Mouse (Mus musculus) gastrocnemius, adult 18-20 months (tissue): ENCODE data around the gene Rraga. TPM values are rescaled to one million over a fixed set of nuclear protein-coding genes. Genes with fewer than 3 reads are reported as not detected.
"Not testable (repeated sequence)": the region's sequence is repeated elsewhere in the genome, so short reads cannot be mapped to it uniquely, and the experiment has no call there.

Experiments used
- DNase-seq: peaks from one replicate; pipeline ENCODE4 v3.0.0; 2021; ENCODE audit warnings: low spot score
- total RNA-seq, 2 experiments: library from RNA; stranded (reverse); gene quantifications; 2 replicates each; pipeline ENCODE4 v1.2.3; 2021

Rraga gene
- total RNA-seq, 2 experiments from 2014 or later, result 48.6 to 51.3 TPM

DNA sequence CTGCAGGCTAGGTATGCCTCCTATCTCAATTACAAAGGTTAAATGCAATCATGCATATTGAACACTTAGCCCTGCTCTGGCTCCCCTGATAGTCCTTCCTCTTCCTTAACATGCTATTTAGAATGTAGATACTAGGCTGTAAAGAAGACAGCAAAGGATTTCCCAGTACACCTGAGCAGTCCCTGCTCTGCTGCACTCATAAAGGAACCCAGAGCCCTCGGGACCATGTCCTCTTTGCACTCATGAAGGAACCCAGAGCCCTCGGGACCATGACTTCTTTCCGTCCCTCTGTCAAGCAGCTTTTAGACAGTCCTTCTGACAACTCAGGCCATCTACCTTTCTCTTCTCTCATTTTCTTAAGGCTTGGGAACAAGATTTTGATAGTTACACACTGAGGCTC lies 5.1 kb downstream of the Rraga start:
- DNase-seq, result no peak

GRCm38 (mm10) chr4:86588236-86588635 lies 12.8 kb downstream of the Rraga start:
- DNase-seq, result no peak

DNA sequence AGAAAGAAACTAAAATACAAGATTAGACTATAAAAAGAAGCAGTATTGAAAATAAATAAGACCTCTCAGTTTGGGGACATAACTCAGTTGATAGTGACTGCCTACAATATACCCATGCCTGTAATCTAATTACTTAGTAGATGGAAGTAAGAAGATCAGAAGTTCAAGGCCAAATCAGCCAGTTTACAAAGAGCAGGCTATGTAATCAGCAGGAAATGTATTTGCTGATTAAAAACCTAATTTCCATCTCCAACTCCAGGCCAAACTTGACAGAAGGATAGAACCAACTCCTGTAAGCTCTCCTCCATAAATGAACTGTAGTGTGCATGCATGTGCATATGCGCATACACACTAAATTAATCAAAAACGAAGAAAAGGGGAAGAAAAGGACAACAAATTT lies 15.8 kb downstream of the Rraga start:
- DNase-seq, result no peak

- DNase-seq, result peak; percentile 91
Measured at GRCm38 (mm10) chr4:86611524-86612288, 36.2 kb downstream of the Rraga start, which contains the start of gene Haus6. Haus6 (minus strand) TSS chr4:86612055.

- no peak for DNase-seq
Measured at GRCm38 (mm10) chr4:86612289-86612620, 36.8 kb downstream of the Rraga start.

- no peak for DNase-seq
Measured at GRCm38 (mm10) chr4:86620506-86620905, 45.0 kb downstream of the Rraga start.

- DNase-seq, result no peak
Measured at GRCm38 (mm10) chr4:86622116-86622515, 46.6 kb downstream of the Rraga start.

DNA sequence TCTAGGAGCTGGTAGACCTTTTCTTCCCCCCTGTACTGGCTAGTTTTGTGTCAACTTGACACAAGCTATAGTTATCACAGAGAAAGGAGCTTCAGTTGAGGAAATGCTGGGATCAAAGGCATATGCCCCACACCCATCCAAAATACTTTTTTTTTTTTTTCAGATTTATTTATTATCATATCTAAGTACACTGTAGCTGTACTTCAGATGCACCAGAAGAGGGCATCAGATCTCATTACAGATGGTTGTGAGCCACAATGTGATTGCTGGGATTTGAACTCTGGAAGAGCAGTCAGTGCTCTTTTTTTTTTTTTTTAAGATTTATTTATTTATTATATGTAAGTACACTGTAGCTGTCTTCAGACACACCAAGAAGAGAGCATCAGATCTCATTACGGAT lies 47.1 kb downstream of the Rraga start:
- DNase-seq, result not testable (repeated sequence)

DNA sequence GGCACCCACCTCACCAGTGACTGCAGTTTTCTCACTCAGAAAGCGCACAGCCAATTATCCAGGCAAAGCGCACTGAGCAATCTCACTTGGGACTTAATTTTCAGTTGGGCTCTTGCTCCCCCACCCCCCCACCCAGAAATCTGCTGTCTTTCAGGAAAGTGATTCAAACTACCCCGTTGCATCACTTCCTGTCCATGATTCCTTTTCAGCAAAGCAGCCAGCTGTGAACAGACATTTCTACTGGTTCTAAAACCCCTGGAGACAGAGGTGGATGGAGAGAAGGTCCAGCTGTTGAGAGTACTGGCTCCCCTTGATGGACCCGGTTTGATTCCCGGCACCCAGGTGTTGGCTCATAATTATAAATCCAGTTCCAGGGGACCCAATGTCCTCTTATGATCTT lies 50.0 kb downstream of the Rraga start:
- DNase-seq, result no peak

DNA sequence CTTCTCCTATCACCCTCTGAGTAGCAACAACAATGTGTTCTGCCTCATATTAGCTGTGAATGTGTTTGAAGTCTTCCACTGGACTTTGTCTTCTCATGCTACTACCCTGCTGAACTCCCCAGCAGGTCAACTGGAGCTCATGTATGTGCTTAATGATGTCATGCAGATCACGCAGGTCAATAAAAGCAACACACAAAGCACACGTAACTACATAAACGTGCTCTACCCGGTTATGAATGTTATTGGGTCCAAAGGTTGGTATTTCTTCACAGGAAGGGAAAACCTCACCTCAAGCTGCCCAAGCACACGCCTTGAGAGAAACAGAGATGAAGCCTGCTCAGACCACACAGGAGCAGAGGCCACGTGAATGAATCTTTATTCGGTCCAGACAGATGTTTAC lies 51.0 kb downstream of the Rraga start:
- DNase-seq, result not testable (repeated sequence)

Other genes with a start within 250 kb of the Rraga start
- gene Saxo1, start 17.3 kb upstream of the Rraga start, total RNA-seq, result not detected
- 1 to 10 TPM; 4.8 to 5.5 TPM for gene Haus6, start 36.4 kb downstream of the Rraga start, total RNA-seq
- gene Plin2, start 94.4 kb downstream of the Rraga start, total RNA-seq, result 10 to 100 TPM; 59.8 to 66.3 TPM
- gene Dennd4c, start 172.9 kb downstream of the Rraga start, total RNA-seq, result 10 to 100 TPM; 29.1 to 29.2 TPM